Mouse (Mus musculus) gonadal fat pad, adult 2 months (tissue): Measurements from ENCODE around the gene Vangl1. TPM values are rescaled to one million over a fixed set of nuclear protein-coding genes. Genes with fewer than 3 reads are reported as not detected.

Source experiments
- polyA plus RNA-seq: library from polyadenylated mRNA; depleted of rRNA; stranded (reverse); fragments of >200 nt; gene quantifications from 2 replicates; pipeline ENCODE4 v1.2.3, GENCODE M21; 2012; rRNA removed

Vangl1 gene
- polyA plus RNA-seq, 1 experiment = 29.5 TPM

Other genes with a start within 250 kb of the Vangl1 start
- gene Nhlh2, start 194.6 kb downstream of the Vangl1 start, polyA plus RNA-seq = not detected in 2 replicates
- 7.8 and 8.1 TPM in 2 replicates for gene Casq2, start 118.3 kb downstream of the Vangl1 start, polyA plus RNA-seq